Mouse (Mus musculus): Measurements from ENCODE around the gene Zcchc14. TPM values are rescaled to one million over a fixed set of nuclear protein-coding genes. Genes with fewer than 3 reads are reported as not detected.

The Zcchc14 gene
- polyA plus RNA-seq, 1 experiment from 2014 or later, result 12.6 TPM

DNA sequence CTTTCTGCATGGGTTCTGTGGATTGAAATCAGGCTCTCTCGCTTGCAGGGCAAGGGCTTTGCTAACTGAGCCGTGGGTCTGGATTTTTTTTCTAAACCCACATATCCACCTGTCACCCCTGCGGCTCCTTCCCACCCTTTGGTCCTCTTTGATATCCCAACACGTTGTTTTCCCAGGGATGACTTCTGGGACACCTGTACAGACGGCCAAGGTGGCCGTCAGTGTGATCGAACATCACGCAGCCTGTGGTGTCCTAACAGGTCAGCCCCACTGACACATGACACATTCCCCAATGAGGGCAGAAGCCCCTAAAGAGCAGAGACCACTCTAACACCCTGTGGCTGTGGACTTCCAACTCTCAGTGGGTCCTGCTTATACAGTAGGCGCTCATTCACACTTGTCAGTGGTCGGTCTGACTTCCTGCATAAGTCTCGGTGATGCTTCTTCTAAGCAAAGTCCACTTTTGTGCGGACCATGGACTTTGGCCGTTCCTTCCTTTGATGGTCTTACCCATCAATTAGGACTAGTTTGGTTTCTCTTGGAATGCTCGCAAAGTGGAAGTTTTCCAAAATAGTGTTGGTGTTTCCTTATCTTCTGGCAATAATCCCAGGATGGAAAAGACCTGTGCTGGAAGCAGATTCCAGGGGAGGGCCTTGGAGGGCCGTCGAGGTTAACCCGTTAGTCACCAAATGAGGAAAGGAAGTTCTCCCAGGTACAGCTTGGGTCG is 9.1 kb upstream of the Zcchc14 start:
- Histone ChIP-seq H3K36me3 (no peaks in the 10 kb centered on the region), H3K9me3 (no peaks in the 10 kb centered on the region), H3K4me1 (peaks cover 16% of the 10 kb centered on the region), H3K4me3 (replicated peaks) (no peak overlapping the region), H3K27ac (no peak overlapping the region), H3K27me3 (replicated peaks) (no peaks in the 10 kb centered on the region), H3K9ac (no peak overlapping the region), H3K4me2 (no peak overlapping the region)
- no peak for ATAC-seq (ENCODE audit: insufficient read depth, low FRiP score, low read depth)
- 66% methylated on average over 18 of the region's 18 CpGs for WGBS

DNA sequence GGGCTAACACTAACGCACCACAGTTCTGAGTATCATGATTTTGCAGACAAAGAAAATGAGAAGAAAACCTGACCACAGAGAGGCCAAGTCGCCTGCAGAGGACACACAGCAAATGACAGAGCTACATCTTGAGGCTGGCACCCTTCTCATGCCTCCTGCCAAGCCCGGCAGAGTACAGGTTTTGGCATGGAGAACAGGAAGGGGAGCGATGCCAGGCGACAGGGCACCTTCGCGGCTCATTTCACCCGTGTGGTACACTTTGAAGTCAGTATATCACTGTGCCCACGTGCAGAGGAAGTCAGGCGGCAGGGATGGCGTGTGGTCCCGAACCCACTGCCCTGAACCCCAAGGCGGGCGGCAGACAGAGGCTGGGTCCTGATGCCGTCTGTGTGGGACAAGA is 7.9 kb upstream of the Zcchc14 start:
- H3K4me3 ChIP-seq (replicated peaks), result no peak overlapping the region
- 77% methylated on average over 15 of the region's 15 CpGs for WGBS
- H3K4me1 ChIP-seq, result peaks cover 14% of the 10 kb centered on the region
- no peaks in the 10 kb centered on the region for H3K36me3 ChIP-seq
- no peak overlapping the region for H3K4me2 ChIP-seq
- no peak for ATAC-seq (ENCODE audit: insufficient read depth, low FRiP score, low read depth)
- no peaks in the 10 kb centered on the region for H3K9me3 ChIP-seq
- H3K9ac ChIP-seq, result no peak overlapping the region
- H3K27ac ChIP-seq, result no peak overlapping the region
- H3K27me3 ChIP-seq (replicated peaks), result no peaks in the 10 kb centered on the region

DNA sequence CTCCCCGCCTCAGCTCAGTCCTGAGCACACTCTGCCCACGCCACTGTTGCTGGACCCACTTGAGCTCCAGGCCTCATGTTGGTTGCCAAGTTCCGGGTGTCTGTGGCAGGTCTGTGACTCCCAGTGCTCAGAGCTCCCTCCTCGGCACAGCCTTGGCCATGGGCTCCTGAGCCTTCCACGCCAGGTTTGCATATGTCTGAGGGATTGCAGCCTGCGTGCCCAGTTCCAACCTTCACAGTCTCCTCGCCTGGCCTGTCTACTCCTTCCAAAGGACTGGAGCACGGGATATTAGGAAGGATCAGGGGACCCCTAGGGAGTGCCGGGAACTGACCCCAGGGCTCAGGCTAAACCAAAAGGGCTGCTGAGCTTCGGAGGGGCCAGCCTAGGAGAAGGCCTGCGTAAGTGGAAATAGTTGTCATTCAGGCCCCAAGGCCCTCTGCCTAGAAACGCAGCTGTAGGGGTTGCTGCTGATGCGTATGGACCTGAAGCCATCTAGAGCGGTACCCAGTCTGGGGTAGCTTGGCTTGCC is 2.3 kb upstream of the Zcchc14 start:
- no peaks in the 10 kb centered on the region for H3K36me3 ChIP-seq
- peaks cover 26% of the 10 kb centered on the region for H3K4me1 ChIP-seq
- H3K4me2 ChIP-seq, result no peak overlapping the region
- 88% methylated on average over 14 of the region's 14 CpGs for WGBS
- H3K9ac ChIP-seq, result no peak overlapping the region
- ATAC-seq (ENCODE audit: insufficient read depth, low FRiP score, low read depth), result no peak
- H3K9me3 ChIP-seq, result no peaks in the 10 kb centered on the region
- H3K4me3 ChIP-seq (replicated peaks), result no peak overlapping the region
- H3K27me3 ChIP-seq (replicated peaks), result no peaks in the 10 kb centered on the region
- H3K27ac ChIP-seq, result no peak overlapping the region

DNA sequence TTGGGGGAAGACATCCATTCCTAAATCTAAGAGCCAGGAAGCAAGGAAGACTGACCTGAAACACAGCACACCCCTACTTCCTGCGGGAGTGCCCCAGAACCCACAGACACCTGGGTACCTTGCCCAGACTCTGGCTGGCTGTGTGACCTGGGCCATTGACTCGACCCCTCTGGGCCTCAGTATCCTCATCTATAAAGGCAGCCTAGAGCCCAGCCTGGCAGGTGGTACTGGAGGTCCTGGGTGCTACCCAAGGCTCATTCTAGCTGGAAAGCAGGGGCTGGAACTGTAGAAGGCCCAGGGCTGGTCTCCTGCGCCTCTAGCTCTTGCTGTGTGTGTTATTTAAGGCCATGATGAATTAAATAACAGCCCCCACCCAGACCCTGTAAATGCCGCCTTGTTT is 1.4 kb upstream of the Zcchc14 start:
- Histone ChIP-seq H3K9ac (no peak overlapping the region), H3K36me3 (no peaks in the 10 kb centered on the region), H3K27ac (no peak overlapping the region; the same call in 1 of the 2 replicates), H3K4me3 (replicated peaks) (no peak overlapping the region; the same call in 1 of the 2 replicates), H3K9me3 (no peaks in the 10 kb centered on the region), H3K4me1 (peaks cover 32% of the 10 kb centered on the region), H3K27me3 (replicated peaks) (no peaks in the 10 kb centered on the region), H3K4me2 (peak overlapping the region; percentile 95)
- 76% methylated on average over 4 of the region's 4 CpGs for WGBS
- no peak for ATAC-seq (ENCODE audit: insufficient read depth, low FRiP score, low read depth)

DNA sequence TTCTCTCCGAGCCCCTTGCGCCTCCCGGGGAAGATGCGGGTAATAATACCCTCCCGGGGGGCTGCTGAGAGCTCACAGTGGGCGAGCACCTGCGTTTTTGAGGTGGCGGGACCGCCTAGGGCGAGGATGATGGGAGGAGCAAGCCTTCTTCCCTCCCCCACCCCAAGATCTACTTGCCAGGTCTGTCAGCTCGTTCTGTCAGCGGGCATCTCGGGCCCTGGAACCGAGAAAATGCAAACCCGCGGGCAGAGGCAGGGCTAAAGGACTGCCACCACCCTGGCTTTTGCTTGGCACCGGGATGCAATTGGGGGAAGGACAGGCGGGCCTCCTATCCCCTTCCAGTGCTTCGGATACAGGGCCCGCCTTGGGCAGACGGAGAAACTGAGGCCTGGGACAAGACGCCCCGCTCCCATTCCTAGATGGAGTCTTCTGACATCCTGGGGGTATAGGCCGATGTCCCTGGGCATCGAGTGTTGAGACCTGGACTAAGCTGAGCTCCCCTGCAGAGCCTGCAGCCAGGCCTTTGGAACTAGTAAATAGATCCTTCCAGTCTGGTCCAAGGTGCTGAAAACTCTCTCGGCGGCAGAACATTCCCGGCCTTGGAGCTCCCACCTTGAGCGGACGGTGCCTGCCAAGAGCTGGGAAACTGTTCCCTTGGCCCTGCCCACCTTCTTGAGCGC is 779 bp upstream of the Zcchc14 start:
- H3K4me2 ChIP-seq, result peak overlapping the region; percentile 95
- peaks cover 39% of the 10 kb centered on the region for H3K4me1 ChIP-seq
- 2% methylated on average over 31 of the region's 31 CpGs for WGBS
- ATAC-seq (ENCODE audit: insufficient read depth, low FRiP score, low read depth), result no peak; the same call in 1 of the 2 replicates
- H3K4me3 ChIP-seq (replicated peaks), result peak overlapping the region; percentile 83
- peak overlapping the region; percentile 87 for H3K27ac ChIP-seq
- H3K9me3 ChIP-seq, result no peaks in the 10 kb centered on the region
- H3K27me3 ChIP-seq (replicated peaks), result no peaks in the 10 kb centered on the region
- H3K36me3 ChIP-seq, result no peaks in the 10 kb centered on the region
- peak overlapping the region; percentile 66 for H3K9ac ChIP-seq

DNA sequence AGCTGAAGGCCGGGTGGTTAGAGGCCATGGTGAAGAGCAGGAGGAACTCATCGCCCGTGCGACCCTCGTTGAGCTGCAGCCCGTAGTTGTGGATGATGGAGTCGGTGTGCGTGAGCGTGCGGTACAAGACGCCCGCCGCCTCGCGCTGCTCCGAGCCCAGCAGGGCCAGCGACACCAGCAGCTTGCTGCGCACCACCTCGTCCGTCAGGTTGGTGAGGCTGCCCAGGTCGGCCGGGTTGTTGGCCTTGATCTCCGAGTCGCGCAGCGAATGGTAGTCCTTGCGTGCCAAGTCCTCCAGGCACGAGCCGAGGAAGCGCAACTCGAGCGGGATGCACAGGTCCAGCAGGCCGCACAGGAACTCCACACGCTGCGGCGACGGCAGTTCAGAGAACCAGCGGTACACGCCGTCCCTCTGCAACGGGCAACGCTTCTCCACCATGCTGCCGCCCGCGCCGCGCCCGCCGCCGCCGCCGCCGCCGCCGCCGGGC is 783 bp downstream of the Zcchc14 start:
- WGBS, result under 1% methylated on average over 34 of the region's 56 CpGs

DNA sequence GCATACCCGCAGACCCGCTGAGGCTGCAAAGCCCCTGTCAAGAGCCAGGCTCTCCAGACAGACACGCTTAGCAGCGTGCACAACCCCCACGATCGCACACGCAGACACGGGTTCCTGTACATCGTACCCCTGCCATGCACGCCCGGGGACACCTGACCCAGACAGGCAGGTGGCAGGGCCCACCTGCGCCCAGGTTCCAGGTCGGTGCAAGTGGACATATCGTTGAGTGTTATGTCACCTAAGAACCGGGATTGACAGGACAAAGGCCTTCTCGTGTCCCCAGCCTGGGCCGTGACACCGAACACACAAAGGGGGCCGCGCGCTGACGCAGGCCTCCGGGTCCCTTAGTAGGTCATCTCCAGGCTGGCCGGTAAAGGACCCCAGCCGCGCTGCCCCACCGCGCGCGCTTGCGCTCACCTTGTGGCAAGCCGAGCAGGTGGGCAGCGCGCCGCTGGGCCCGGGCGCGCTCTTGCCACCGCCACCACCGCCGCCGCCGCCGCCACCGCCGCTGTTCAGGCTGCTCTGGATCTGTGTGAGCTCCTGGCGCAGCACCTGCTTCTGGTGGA is 1.3 kb downstream of the Zcchc14 start:
- Histone ChIP-seq H3K27ac (0 out of 2 replicates have a peak overlapping the region, but pooled peaks have one; percentile 48), H3K4me2 (peak overlapping the region; percentile 94), H3K9me3 (no peaks in the 10 kb centered on the region), H3K4me3 (replicated peaks) (peak overlapping the region; percentile 60), H3K27me3 (replicated peaks) (no peaks in the 10 kb centered on the region), H3K36me3 (no peaks in the 10 kb centered on the region), H3K9ac (peak overlapping the region; percentile 63), H3K4me1 (peaks cover 51% of the 10 kb centered on the region)
- no peak for ATAC-seq (ENCODE audit: insufficient read depth, low FRiP score, low read depth)
- WGBS, result 9% methylated on average over 43 of the region's 47 CpGs

More for the DNA sequence above, 783 bp downstream of the Zcchc14 start:
- H3K36me3 ChIP-seq, result no peaks in the 10 kb centered on the region
- no peaks in the 10 kb centered on the region for H3K9me3 ChIP-seq
- ATAC-seq (ENCODE audit: insufficient read depth, low FRiP score, low read depth), result no peak
- peak overlapping the region; percentile 63 for H3K9ac ChIP-seq
- peak overlapping the region; percentile 48; the same call in 1 of the 2 replicates for H3K27ac ChIP-seq
- no peaks in the 10 kb centered on the region for H3K27me3 ChIP-seq (replicated peaks)
- peaks cover 51% of the 10 kb centered on the region for H3K4me1 ChIP-seq
- H3K4me2 ChIP-seq, result peak overlapping the region; percentile 94
- peak overlapping the region; percentile 60 for H3K4me3 ChIP-seq (replicated peaks)

DNA sequence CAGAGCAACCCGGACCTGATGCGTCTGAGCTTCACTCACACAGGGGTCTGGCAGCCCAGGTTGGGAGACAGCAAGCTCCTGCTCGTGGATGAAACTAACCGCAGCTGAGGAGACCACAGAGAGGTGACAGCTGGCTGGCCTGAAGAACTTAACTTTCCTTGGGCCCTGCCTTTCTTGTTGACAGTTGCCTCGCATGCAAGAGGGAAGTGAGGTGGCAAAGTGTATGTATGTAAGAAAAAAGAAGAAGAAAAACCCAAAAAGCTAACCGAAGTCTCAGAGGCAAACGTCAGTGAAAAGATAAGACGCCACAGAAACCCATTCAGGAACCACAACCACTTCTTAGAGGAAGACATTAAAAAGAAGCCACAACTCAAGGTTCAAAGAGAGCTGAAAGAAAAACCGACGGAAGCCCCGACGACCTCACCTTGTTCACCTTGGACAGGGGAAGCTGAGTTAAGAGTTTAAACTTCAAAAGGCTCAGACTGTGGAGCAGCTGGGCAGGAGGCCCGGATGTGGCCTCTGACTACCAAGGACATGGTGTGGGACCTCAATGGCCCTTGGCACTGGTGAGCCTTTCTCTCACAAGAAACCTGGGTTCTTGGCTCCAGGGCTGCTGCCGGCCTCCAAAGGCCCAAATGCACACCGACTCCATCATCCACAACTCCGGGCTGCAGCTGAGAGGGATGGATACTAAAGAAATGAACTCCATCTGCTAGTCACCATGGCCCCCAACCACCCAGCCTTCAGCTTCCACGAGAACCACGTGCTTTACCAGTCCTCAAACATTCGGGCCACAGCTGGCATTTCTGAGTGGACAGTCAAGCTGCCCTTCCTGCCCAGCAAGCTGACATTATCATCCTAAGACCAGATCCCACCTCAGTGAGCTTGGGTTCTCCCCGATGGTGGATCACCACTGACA is 2.1 kb downstream of the Zcchc14 start:
- H3K36me3 ChIP-seq, result no peaks in the 10 kb centered on the region

DNA sequence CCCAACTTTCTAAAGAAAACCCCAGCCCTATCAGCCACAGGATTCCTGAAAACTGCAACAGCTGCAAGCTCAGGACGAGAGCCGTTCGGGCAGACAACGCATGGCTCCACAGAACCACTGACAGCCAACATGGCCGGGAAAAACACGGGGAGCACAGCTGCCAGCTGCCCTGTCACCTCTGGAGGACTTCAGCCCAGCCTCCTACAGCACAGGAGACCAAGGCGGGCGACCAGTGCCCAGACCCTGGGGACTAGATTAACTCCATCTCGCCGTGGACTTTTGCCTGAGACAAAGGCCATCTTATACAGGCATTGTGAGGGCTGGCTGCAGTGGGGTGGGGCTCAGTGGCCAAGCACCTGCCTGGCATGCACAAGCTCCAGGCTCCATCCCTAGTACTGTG is 2.8 kb downstream of the Zcchc14 start:
- Histone ChIP-seq H3K9ac (no peak overlapping the region), H3K27me3 (replicated peaks) (no peaks in the 10 kb centered on the region), H3K9me3 (no peaks in the 10 kb centered on the region), H3K4me1 (peaks cover 56% of the 10 kb centered on the region), H3K36me3 (no peaks in the 10 kb centered on the region), H3K4me2 (peak overlapping the region; percentile 94), H3K27ac (no peak overlapping the region), H3K4me3 (replicated peaks) (peak overlapping the region; percentile 10; the same call in 1 of the 2 replicates)
- WGBS, result 54% methylated on average over 10 of the region's 10 CpGs
- no peak for ATAC-seq (ENCODE audit: insufficient read depth, low FRiP score, low read depth)

More for the DNA sequence above, 2.1 kb downstream of the Zcchc14 start:
- no peak for ATAC-seq (ENCODE audit: insufficient read depth, low FRiP score, low read depth)
- no peak overlapping the region for H3K27ac ChIP-seq
- H3K27me3 ChIP-seq (replicated peaks), result no peaks in the 10 kb centered on the region
- peak overlapping the region; percentile 63; the same call in 1 of the 2 replicates for H3K9ac ChIP-seq
- H3K4me3 ChIP-seq (replicated peaks), result peak overlapping the region; percentile 60
- H3K4me1 ChIP-seq, result peaks cover 51% of the 10 kb centered on the region
- no peaks in the 10 kb centered on the region for H3K9me3 ChIP-seq
- 53% methylated on average over 20 of the region's 20 CpGs for WGBS
- H3K4me2 ChIP-seq, result peak overlapping the region; percentile 94

DNA sequence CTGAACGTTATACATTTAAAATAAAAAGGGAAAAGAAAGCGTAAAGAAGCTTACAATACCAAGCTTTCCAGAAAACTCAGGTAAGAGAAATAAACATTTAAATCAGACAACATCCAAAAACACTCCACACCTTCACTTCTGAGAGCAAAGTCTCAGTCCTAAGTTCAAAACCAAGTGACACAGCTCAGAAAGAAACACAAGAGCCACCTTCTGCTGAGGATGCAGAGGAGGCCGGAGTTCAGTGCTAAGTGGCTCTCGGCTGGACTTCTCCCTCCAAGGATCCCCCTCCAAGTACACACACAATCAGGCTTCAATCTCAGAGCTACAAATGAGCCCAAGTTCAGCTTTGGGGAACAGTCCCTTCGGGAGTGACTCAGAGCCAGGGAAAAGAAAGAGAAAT is 3.3 kb downstream of the Zcchc14 start:
- Histone ChIP-seq H3K27ac (no peak overlapping the region), H3K9me3 (no peaks in the 10 kb centered on the region), H3K4me2 (peak overlapping the region; percentile 94), H3K4me3 (replicated peaks) (no peak overlapping the region), H3K4me1 (peaks cover 61% of the 10 kb centered on the region), H3K27me3 (replicated peaks) (no peaks in the 10 kb centered on the region), H3K36me3 (no peaks in the 10 kb centered on the region), H3K9ac (no peak overlapping the region)
- 67% methylated on average over 5 of the region's 5 CpGs for WGBS
- no peak for ATAC-seq (ENCODE audit: insufficient read depth, low FRiP score, low read depth)

DNA sequence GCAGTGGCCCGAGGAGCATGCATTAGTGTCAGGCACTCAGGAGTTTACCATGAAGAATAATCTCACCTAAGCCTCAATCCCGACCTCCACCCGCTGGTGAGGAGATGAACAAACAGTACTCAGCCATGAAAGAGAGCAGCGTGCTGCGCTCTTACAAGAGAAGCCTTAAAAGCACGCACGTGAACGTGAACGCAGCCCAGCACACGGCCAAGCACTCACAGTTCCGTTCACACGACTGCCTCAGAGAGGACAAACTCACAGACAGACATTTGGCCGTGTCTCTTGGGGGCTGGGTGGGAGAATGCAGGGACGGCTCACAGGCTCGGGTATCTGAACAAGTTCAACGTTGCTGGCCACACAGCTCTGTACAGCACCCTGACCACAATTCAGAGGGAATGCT is 4.2 kb downstream of the Zcchc14 start:
- no peaks in the 10 kb centered on the region for H3K27me3 ChIP-seq (replicated peaks)
- no peak for ATAC-seq (ENCODE audit: insufficient read depth, low FRiP score, low read depth)
- no peaks in the 10 kb centered on the region for H3K36me3 ChIP-seq
- no peaks in the 10 kb centered on the region for H3K9me3 ChIP-seq
- WGBS, result 58% methylated on average over 16 of the region's 16 CpGs
- H3K4me1 ChIP-seq, result peaks cover 55% of the 10 kb centered on the region
- H3K9ac ChIP-seq, result no peak overlapping the region
- no peak overlapping the region for H3K27ac ChIP-seq
- no peak overlapping the region for H3K4me3 ChIP-seq (replicated peaks)
- H3K4me2 ChIP-seq, result no peak overlapping the region; the same call in 1 of the 2 replicates
